Mouse (Mus musculus): ENCODE results near the gene Lama4. TPM values are rescaled to one million over a fixed set of nuclear protein-coding genes. Genes with fewer than 3 reads are reported as not detected.

The Lama4 gene
- 0.48 and 0.94 TPM in 2 replicates for polyA plus RNA-seq (2012; rRNA removed)
- 0.54 and 0.91 TPM in 2 replicates for polyA plus RNA-seq (2014; fragmentation: Nextera tagmentation; extraction: Ambion mirVana)

GRCm38 (mm10) chr10:38965075-38965781 is at the start of gene Lama4:
TSS of gene Lama4 (plus strand) at chr10:38965515.
- 4% methylated on average over 23 of the region's 24 CpGs for WGBS (ENCODE audit: insufficient replicate concordance)
- DNase-seq (ENCODE audit: low read depth in 3 of 3, low spot score in 3 of 3) (no peak), ATAC-seq (ENCODE audit: insufficient read depth) (no peak)
- Histone ChIP-seq H3K4me2 (ENCODE audit: low read depth) (peak within 1 kb of the TSS; percentile 40), H3K27ac (no peak within 1 kb of the TSS), H3K27me3 (ENCODE audit: control insufficient read depth, insufficient read depth, low read length) (no peaks in the 10 kb centered on the region; the same call in 1 of the 2 replicates), H3K4me1 (replicated peaks; ENCODE audit: control insufficient read depth in 2 of 2, insufficient read depth in 2 of 2, low read length in 1 of 2) (no peaks in the 10 kb centered on the region), H3K36me3 (replicated peaks; ENCODE audit: control insufficient read depth, insufficient read depth, low read depth) (no peaks in the 10 kb centered on the region), H3K9ac (replicated peaks) (no peak within 1 kb of the TSS), H3K4me3 (ENCODE audit: insufficient read depth in 1 of 2, low read depth in 2 of 2, low read length in 2 of 2) (peak within 1 kb of the TSS; percentile 23 to 26; a peak in 3 of 4 replicates), H3K9me3 (ENCODE audit: control insufficient read depth, low read length) (no peaks in the 10 kb centered on the region)
- TF ChIP-seq CTCF (IDR thresholded peaks at IDR 0.05; ENCODE audit: low read depth) (0 out of 2 replicates have a peak, but pooled peaks have one; percentile 1), EP300 (IDR thresholded peaks at IDR 0.05; ENCODE audit: low read depth) (no peak)

- Histone ChIP-seq H3K4me3 (ENCODE audit: insufficient read depth in 1 of 2, low read depth in 2 of 2, low read length in 2 of 2) (no peak overlapping the region), H3K36me3 (replicated peaks; ENCODE audit: control insufficient read depth, insufficient read depth, low read depth) (no peaks in the 10 kb centered on the region), H3K4me1 (replicated peaks; ENCODE audit: control insufficient read depth in 2 of 2, insufficient read depth in 2 of 2, low read length in 1 of 2) (no peaks in the 10 kb centered on the region), H3K27me3 (ENCODE audit: control insufficient read depth, insufficient read depth, low read length) (no peaks in the 10 kb centered on the region), H3K9ac (replicated peaks) (no peak overlapping the region), H3K9me3 (ENCODE audit: control insufficient read depth, low read length) (no peaks in the 10 kb centered on the region), H3K27ac (no peak overlapping the region), H3K4me2 (ENCODE audit: low read depth) (no peak overlapping the region)
- no peak for TF ChIP-seq CTCF (IDR thresholded peaks at IDR 0.05; ENCODE audit: low read depth)
- no peak for TF ChIP-seq EP300 (IDR thresholded peaks at IDR 0.05; ENCODE audit: low read depth)
- ATAC-seq (ENCODE audit: insufficient read depth) (no peak), DNase-seq (ENCODE audit: low read depth in 3 of 3, low spot score in 3 of 3) (no peak)
- WGBS (ENCODE audit: insufficient replicate concordance), result 21% methylated on average over 4 of the region's 4 CpGs
Observed at GRCm38 (mm10) chr10:38916027-38916617, 49.2 kb upstream of the Lama4 start.

- Histone ChIP-seq H3K4me1 (replicated peaks; ENCODE audit: control insufficient read depth in 2 of 2, insufficient read depth in 2 of 2, low read length in 1 of 2) (no peaks in the 10 kb centered on the region), H3K9me3 (ENCODE audit: control insufficient read depth, low read length) (no peaks in the 10 kb centered on the region), H3K9ac (replicated peaks) (no peak overlapping the region), H3K4me3 (ENCODE audit: insufficient read depth in 1 of 2, low read depth in 2 of 2, low read length in 2 of 2) (no peak overlapping the region), H3K36me3 (replicated peaks; ENCODE audit: control insufficient read depth, insufficient read depth, low read depth) (no peaks in the 10 kb centered on the region), H3K27ac (no peak overlapping the region), H3K27me3 (ENCODE audit: control insufficient read depth, insufficient read depth, low read length) (no peaks in the 10 kb centered on the region), H3K4me2 (ENCODE audit: low read depth) (no peak overlapping the region)
- no peak for ATAC-seq (ENCODE audit: insufficient read depth)
- TF ChIP-seq EP300 (IDR thresholded peaks at IDR 0.05; ENCODE audit: low read depth), result no peak
- TF ChIP-seq CTCF (IDR thresholded peaks at IDR 0.05; ENCODE audit: low read depth), result no peak
- 53% methylated on average over 6 of the region's 6 CpGs for WGBS (ENCODE audit: insufficient replicate concordance)
- no peak for DNase-seq (ENCODE audit: low read depth in 3 of 3, low spot score in 3 of 3)
Observed at GRCm38 (mm10) chr10:38928940-38929697, 36.2 kb upstream of the Lama4 start.

GRCm38 (mm10) chr10:38944701-38945100 is 20.6 kb upstream of the Lama4 start:
- Histone ChIP-seq H3K9ac (replicated peaks) (no peak overlapping the region), H3K9me3 (ENCODE audit: control insufficient read depth, low read length) (no peaks in the 10 kb centered on the region), H3K27ac (no peak overlapping the region), H3K27me3 (ENCODE audit: control insufficient read depth, insufficient read depth, low read length) (no peaks in the 10 kb centered on the region), H3K4me1 (replicated peaks; ENCODE audit: control insufficient read depth in 2 of 2, insufficient read depth in 2 of 2, low read length in 1 of 2) (no peaks in the 10 kb centered on the region), H3K36me3 (replicated peaks; ENCODE audit: control insufficient read depth, insufficient read depth, low read depth) (no peaks in the 10 kb centered on the region), H3K4me2 (ENCODE audit: low read depth) (no peak overlapping the region), H3K4me3 (ENCODE audit: insufficient read depth in 1 of 2, low read depth in 2 of 2, low read length in 2 of 2) (no peak overlapping the region)
- ATAC-seq (ENCODE audit: insufficient read depth) (no peak), DNase-seq (ENCODE audit: low read depth in 3 of 3, low spot score in 3 of 3) (no peak)
- 35% methylated on average over 2 of the region's 2 CpGs for WGBS (ENCODE audit: insufficient replicate concordance)
- TF ChIP-seq EP300 (IDR thresholded peaks at IDR 0.05; ENCODE audit: low read depth), result no peak
- TF ChIP-seq CTCF (IDR thresholded peaks at IDR 0.05; ENCODE audit: low read depth), result no peak

- no peak for ATAC-seq (ENCODE audit: insufficient read depth)
- Histone ChIP-seq H3K4me3 (ENCODE audit: insufficient read depth in 1 of 2, low read depth in 2 of 2, low read length in 2 of 2) (no peak overlapping the region), H3K27me3 (ENCODE audit: control insufficient read depth, insufficient read depth, low read length) (no peaks in the 10 kb centered on the region; the same call in 1 of the 2 replicates), H3K36me3 (replicated peaks; ENCODE audit: control insufficient read depth, insufficient read depth, low read depth) (no peaks in the 10 kb centered on the region), H3K9me3 (ENCODE audit: control insufficient read depth, low read length) (no peaks in the 10 kb centered on the region), H3K4me1 (replicated peaks; ENCODE audit: control insufficient read depth in 2 of 2, insufficient read depth in 2 of 2, low read length in 1 of 2) (no peaks in the 10 kb centered on the region), H3K9ac (replicated peaks) (no peak overlapping the region), H3K27ac (no peak overlapping the region), H3K4me2 (ENCODE audit: low read depth) (no peak overlapping the region)
- TF ChIP-seq EP300 (IDR thresholded peaks at IDR 0.05; ENCODE audit: low read depth), result no peak
- no peak for TF ChIP-seq CTCF (IDR thresholded peaks at IDR 0.05; ENCODE audit: low read depth)
- no peak for DNase-seq (ENCODE audit: low read depth in 3 of 3, low spot score in 3 of 3)
- WGBS (ENCODE audit: insufficient replicate concordance), result 20% methylated on average over 2 of the region's 2 CpGs
Observed at GRCm38 (mm10) chr10:38961920-38962319, 3.4 kb upstream of the Lama4 start.
